Mouse (Mus musculus): Measurements from ENCODE around the gene Gm13889.

Gm13889 gene

GRCm38 (mm10) chr2:93956908-93957784 is at the start of gene Gm13889:
Gene Gm13889 (minus strand): TSS chr2:93957201.
- peak; percentile 24 for DNase-seq (ENCODE audit: low read depth, low spot score)

- peak; percentile 79 for DNase-seq (ENCODE audit: low read depth, low spot score)
These were observed 45.3 kb upstream of the Gm13889 start for GRCm38 (mm10) chr2:94002331-94002730.

- DNase-seq (ENCODE audit: low read depth, low spot score) = no peak
These were observed 44.9 kb upstream of the Gm13889 start for GRCm38 (mm10) chr2:94001918-94002317.

- no peak for DNase-seq (ENCODE audit: low read depth, low spot score)
These were observed 44.4 kb upstream of the Gm13889 start for GRCm38 (mm10) chr2:94001411-94001810.

GRCm38 (mm10) chr2:93996254-93996653 is 39.3 kb upstream of the Gm13889 start, which contains the start of gene Gm27027:
Gene Gm27027 (minus strand): TSS chr2:93996354.
- DNase-seq (ENCODE audit: low read depth, low spot score) = no peak

- no peak for DNase-seq (ENCODE audit: low read depth, low spot score)
These were observed 35.8 kb upstream of the Gm13889 start for GRCm38 (mm10) chr2:93992810-93993209.

GRCm38 (mm10) chr2:93992259-93992658 is 35.3 kb upstream of the Gm13889 start:
- no peak for DNase-seq (ENCODE audit: low read depth, low spot score)

GRCm38 (mm10) chr2:93991336-93991735 is 34.3 kb upstream of the Gm13889 start:
- no peak for DNase-seq (ENCODE audit: low read depth, low spot score)

- DNase-seq (ENCODE audit: low read depth, low spot score) = no peak
These were observed 31.4 kb upstream of the Gm13889 start for GRCm38 (mm10) chr2:93988440-93988839.

- no peak for DNase-seq (ENCODE audit: low read depth, low spot score)
These were observed 25.6 kb upstream of the Gm13889 start for GRCm38 (mm10) chr2:93982457-93983235.

GRCm38 (mm10) chr2:93979249-93980120 is 22.5 kb upstream of the Gm13889 start:
- no peak for DNase-seq (ENCODE audit: low read depth, low spot score)

- peak; percentile 67 for DNase-seq (ENCODE audit: low read depth, low spot score)
These were observed 19.6 kb upstream of the Gm13889 start for GRCm38 (mm10) chr2:93976436-93977252.

GRCm38 (mm10) chr2:93975526-93976435 is 18.8 kb upstream of the Gm13889 start:
- DNase-seq (ENCODE audit: low read depth, low spot score) = peak; percentile 16

GRCm38 (mm10) chr2:93975041-93975440 is 18.0 kb upstream of the Gm13889 start:
- peak; percentile 6 for DNase-seq (ENCODE audit: low read depth, low spot score)

- DNase-seq (ENCODE audit: low read depth, low spot score) = no peak
These were observed 14.6 kb upstream of the Gm13889 start for GRCm38 (mm10) chr2:93971647-93972046.

- no peak for DNase-seq (ENCODE audit: low read depth, low spot score)
These were observed 7.6 kb upstream of the Gm13889 start for GRCm38 (mm10) chr2:93964494-93965160.

- DNase-seq (ENCODE audit: low read depth, low spot score) = no peak
These were observed 6.8 kb upstream of the Gm13889 start for GRCm38 (mm10) chr2:93963802-93964201.

GRCm38 (mm10) chr2:93961716-93962115 is 4.7 kb upstream of the Gm13889 start:
- no peak for DNase-seq (ENCODE audit: low read depth, low spot score)

- DNase-seq (ENCODE audit: low read depth, low spot score) = no peak
These were observed 2.3 kb upstream of the Gm13889 start for GRCm38 (mm10) chr2:93959346-93959745.
